Mouse (Mus musculus) E14TG2a.4 (cell line): Measurements from ENCODE around the gene Vangl1.

Experiments
- CTCF ChIP-seq: conservative IDR thresholded peaks from 2 replicates; pipeline ENCODE4 v1.5.1; 2014; ENCODE audit warnings: low read length
- NANOG ChIP-seq: IDR thresholded peaks from 2 replicates; pipeline ENCODE4 v1.6.1; 2014; ENCODE audit warnings: borderline replicate concordance, low read length, mixed read lengths
- POU5F1 ChIP-seq: IDR thresholded peaks from 2 replicates; pipeline ENCODE4 v1.6.1; 2014; ENCODE audit warnings: low read length, borderline replicate concordance

GRCm38 (mm10) chr3:102182601-102183000, 21.9 kb downstream of the Vangl1 start:
- TF ChIP-seq CTCF (no peak), POU5F1 (no peak), NANOG (no peak)
